Mouse (Mus musculus) adrenal gland, postnatal 4 days (tissue): ENCODE measurements at regions not wholly inside any gene's neighbourhood (a gene's known extent, or its start where the extent isn't known, plus 50 kb on each side); places are given as distances from the start of the nearest gene placed in this dataset.
"Not testable (repeated sequence)": the region's sequence is repeated elsewhere in the genome, so short reads cannot be mapped to it uniquely, and the experiment has no call there.

Source experiments
- DNase-seq, 2 experiments: peaks; one replicate each; pipeline ENCODE4 v3.0.0; 2021 to 2022; ENCODE audit warnings: low spot score in 2 of 2, mixed read lengths in 2 of 2

GRCm38 (mm10) chr2:57185151-57185550, 52.3 kb upstream of the Gpd2 start:
- DNase-seq = no peak

- DNase-seq = not testable (repeated sequence)
Measured at GRCm38 (mm10) chr2:57183108-57183507, 54.3 kb upstream of the Gpd2 start.

- peak; percentile 83 to 93 for DNase-seq
Measured at GRCm38 (mm10) chr2:57181692-57182541, 55.5 kb upstream of the Gpd2 start.

DNA sequence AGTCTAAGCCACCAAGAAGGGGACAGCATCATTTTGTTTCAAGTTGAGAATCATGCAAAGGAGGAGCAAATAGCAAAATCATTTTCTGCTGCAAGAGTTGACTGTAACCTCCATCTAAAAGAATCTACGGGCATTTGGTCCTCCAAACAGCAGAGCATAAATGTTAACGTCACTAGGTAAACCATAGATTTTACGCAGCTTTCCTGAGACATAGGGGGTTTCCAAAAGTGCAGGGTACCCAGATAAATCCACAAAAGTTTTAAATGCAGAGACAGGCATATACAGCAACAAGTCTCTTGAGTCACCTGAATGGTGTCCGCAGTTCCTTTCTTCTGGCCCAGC, 56.1 kb upstream of the Gpd2 start:
- DNase-seq = no peak

GRCm38 (mm10) chr2:57178056-57178455, 54.3 kb upstream of the Nr4a2 start:
- DNase-seq = no peak

- DNase-seq = no peak
Measured at GRCm38 (mm10) chr2:57176547-57176946, 52.7 kb upstream of the Nr4a2 start.

GRCm38 (mm10) chr2:57175219-57175618, 51.4 kb upstream of the Nr4a2 start:
- no peak for DNase-seq
